Comparison of ENCODE assay signal across 23 mouse cellular contexts in the genomic region with DNA sequence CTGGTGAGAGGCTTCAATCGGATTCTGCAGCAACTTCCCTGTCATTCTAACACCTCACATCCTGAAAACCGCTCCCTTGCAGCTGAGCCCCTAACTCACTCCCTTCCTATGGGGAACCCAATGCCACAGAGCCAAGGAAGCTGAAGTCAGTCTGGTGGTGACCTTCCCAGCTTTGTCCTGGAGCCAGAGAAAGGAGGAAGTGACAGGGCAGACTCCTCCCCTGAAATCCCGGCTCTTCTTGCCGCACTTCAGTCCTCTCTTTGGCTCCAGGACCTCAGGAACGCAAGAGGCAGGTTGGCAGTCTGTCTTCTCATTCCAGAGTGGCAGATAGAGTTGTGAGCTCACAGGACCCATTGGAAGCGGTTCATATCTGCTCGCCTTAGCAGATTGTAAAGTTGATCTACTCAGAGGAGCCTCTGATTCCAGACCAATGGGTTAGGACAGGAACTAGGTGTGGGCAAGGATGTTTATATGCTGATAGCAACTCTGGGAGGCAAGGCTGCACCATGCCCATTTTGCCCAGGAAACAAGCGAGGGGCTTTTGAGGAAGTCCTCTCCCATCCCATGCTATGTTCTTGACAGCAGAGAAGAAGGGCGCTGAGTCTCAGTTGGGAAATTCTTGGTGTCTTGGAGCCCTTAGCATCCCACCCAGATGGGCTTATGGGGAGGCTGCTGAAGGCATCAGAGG. TPM values are rescaled to one million over a fixed set of nuclear protein-coding genes. Genes with fewer than 3 reads are reported as not detected.
A peak's percentile ranks its signal among the peaks of the same experiment; 100 is the strongest.
DNase-seq lines count a peak whose midpoint lies in the region; ATAC-seq lines count a peak whose summit lies in the region.
"Had no signal": no experiment of that assay in that cellular context is flagged by ENCODE, and none has a peak within 500 bp of the region (broad histone marks: within the 10 kb centered on the region; RNA-seq: fewer than 3 reads in every experiment).

No protein-coding gene starts in this region.

- H3K4me2 ChIP-seq in lung, embryonic 16.5 days (ENCODE audit: low read depth, low read length): no peak overlapping the region
- H3K4me2 ChIP-seq: embryonic facial prominence, embryonic 12.5 days; hindbrain, embryonic 14.5 days; midbrain, embryonic 13.5 days; neural tube, embryonic 13.5 days had no signal

- H3K9ac ChIP-seq in lung, embryonic 16.5 days (ENCODE audit: low read length): no peak overlapping the region
- H3K9ac ChIP-seq: embryonic facial prominence, embryonic 12.5 days; hindbrain, embryonic 14.5 days; liver, embryonic 14.5 days; midbrain, embryonic 13.5 days; neural tube, embryonic 13.5 days had no signal

- intact Hi-C loops in heart, postnatal 14 days (cut with DNase I): no loop called here
- intact Hi-C loops in gastrocnemius, postnatal 36 days (cut with DNase I): no loop called here

- peak overlapping the region; percentile 75 for H3K27ac ChIP-seq in lung, embryonic 16.5 days (ENCODE audit: low read length)
- H3K27ac ChIP-seq: embryonic facial prominence, embryonic 12.5 days; hindbrain, embryonic 14.5 days; liver, embryonic 14.5 days; macrophage; midbrain, embryonic 13.5 days; neural tube, embryonic 13.5 days had no signal

- H3K4me1 ChIP-seq in lung, embryonic 16.5 days (replicated peaks; ENCODE audit: control insufficient read depth, insufficient read depth, low read length): peaks cover 8% of the 10 kb centered on the region
- H3K4me1 ChIP-seq: embryonic facial prominence, embryonic 12.5 days; midbrain, embryonic 13.5 days; neural tube, embryonic 13.5 days had no signal

- no peaks in the 10 kb centered on the region for H3K27me3 ChIP-seq in lung, embryonic 16.5 days (ENCODE audit: control insufficient read depth, insufficient read depth, low read depth, low read length)
- H3K27me3 ChIP-seq: embryonic facial prominence, embryonic 12.5 days; midbrain, embryonic 13.5 days; neural tube, embryonic 13.5 days had no signal

- H3K36me3 ChIP-seq in lung, embryonic 16.5 days (ENCODE audit: control insufficient read depth, insufficient read depth, low read length): no peaks in the 10 kb centered on the region
- H3K36me3 ChIP-seq: embryonic facial prominence, embryonic 12.5 days; midbrain, embryonic 13.5 days; neural tube, embryonic 13.5 days had no signal

- ATAC-seq in lung, embryonic 16.5 days (ENCODE audit: low read depth): peak; percentile 51; the same call in 1 of the 2 replicates
- ATAC-seq: forebrain, embryonic 14.5 days; midbrain, embryonic 13.5 days had no signal

- H3K4me3 ChIP-seq in lung, embryonic 16.5 days (ENCODE audit: low read length): no peak overlapping the region
- H3K4me3 ChIP-seq: embryonic facial prominence, embryonic 12.5 days; midbrain, embryonic 13.5 days; neural tube, embryonic 13.5 days had no signal

- WGBS in lung, embryonic 16.5 days: 51% methylated on average over 9 of the region's 9 CpGs

- DNase-seq in heart, adult 18-20 months: peak; percentile 11 to 12
- DNase-seq in heart, postnatal 14 days: no peak
- DNase-seq in ZHBTc4 (ENCODE audit: low read depth, low spot score): peak; percentile 33
- DNase-seq in lung, postnatal 36 days: peak; percentile 81
- no peak for DNase-seq in gastrocnemius, postnatal 36 days
- DNase-seq in kidney, postnatal 10 days: no peak
- DNase-seq: adrenal gland, postnatal 10 days; cerebellum, adult 9-11 months; embryo, embryonic 11 days; kidney, adult 2 months; kidney, postnatal 4 days; liver had no signal

- no peaks in the 10 kb centered on the region for H3K9me3 ChIP-seq in lung, embryonic 16.5 days (ENCODE audit: control insufficient read depth, low read length)
- H3K9me3 ChIP-seq: embryonic facial prominence, embryonic 12.5 days; midbrain, embryonic 13.5 days; neural tube, embryonic 13.5 days had no signal

RNA-seq across cellular contexts. Expression of gene Rasgef1a, which starts 25.0 kb away (rescaled TPM):
- under 1 TPM; 0.20 to 0.23 TPM for total RNA-seq in heart, adult 18-20 months (2021)
- total RNA-seq in heart, postnatal 14 days (2021): under 1 TPM; 0.12 to 0.19 TPM
- polyA plus RNA-seq in lung, embryonic 16.5 days (2015; fragmentation: Nextera tagmentation; extraction: Ambion mirVana): 6.1 and 6.3 TPM in 2 replicates
- total RNA-seq in gastrocnemius, postnatal 36 days (2021): under 1 TPM; 0.10 to 0.15 TPM
- total RNA-seq: hematopoietic stem cell, adult 5-6 weeks; megakaryocyte-erythroid progenitor cell, adult 5-6 weeks had no signal
- polyA plus RNA-seq: limb, embryonic 11.5 days had no signal

Comparison
In these comparisons a context has a peak if more than half of its experiments do, and no peak if none do; other contexts are left out.
1. DNase-seq: peak in heart, adult 18-20 months (2 of 2), ZHBTc4 (single experiment) and lung, postnatal 36 days (single experiment); none in heart, postnatal 14 days (0 of 2), gastrocnemius, postnatal 36 days (0 of 2) and kidney, postnatal 10 days (single experiment).